Mouse (Mus musculus): ENCODE measurements at regions not wholly inside any gene's neighbourhood (a gene's known extent, or its start where the extent isn't known, plus 50 kb on each side); places are given as distances from the start of the nearest gene placed in this dataset.

DNA sequence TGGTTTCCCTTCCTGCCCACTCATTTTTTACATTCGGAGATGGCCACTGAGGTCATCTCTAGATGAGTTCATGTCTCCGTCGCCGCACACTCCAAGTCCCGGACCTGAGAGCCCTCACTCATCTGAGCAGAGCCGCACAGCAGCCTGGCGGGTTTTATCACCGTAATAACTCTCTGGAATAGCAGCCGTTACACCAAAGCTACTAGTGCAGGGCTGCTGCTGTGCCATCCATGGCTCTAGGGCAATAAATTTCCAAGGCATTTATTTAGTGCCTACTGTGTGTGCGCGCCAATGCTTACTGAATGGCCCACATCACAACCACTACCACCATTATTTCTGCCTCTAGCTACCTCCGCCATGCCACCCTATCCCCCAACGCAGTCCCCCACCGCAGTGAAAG is 242.9 kb upstream of the Rpl38 start:
- no peaks in the 10 kb centered on the region for H3K4me1 ChIP-seq (replicated peaks)
- no peak overlapping the region for H3K27ac ChIP-seq
- no peak for ATAC-seq (replicated peaks; ENCODE audit: insufficient number of reproducible peaks, insufficient read depth, low FRiP score, low read depth)
- peaks cover 13% of the 10 kb centered on the region for H3K27me3 ChIP-seq
- no peaks in the 10 kb centered on the region for H3K9me3 ChIP-seq (replicated peaks)
- H3K36me3 ChIP-seq: no peaks in the 10 kb centered on the region
- no peak overlapping the region for H3K4me2 ChIP-seq
- H3K9ac ChIP-seq: no peak overlapping the region
- WGBS: 85% methylated on average over 14 of the region's 14 CpGs
- no peak overlapping the region for H3K4me3 ChIP-seq

DNA sequence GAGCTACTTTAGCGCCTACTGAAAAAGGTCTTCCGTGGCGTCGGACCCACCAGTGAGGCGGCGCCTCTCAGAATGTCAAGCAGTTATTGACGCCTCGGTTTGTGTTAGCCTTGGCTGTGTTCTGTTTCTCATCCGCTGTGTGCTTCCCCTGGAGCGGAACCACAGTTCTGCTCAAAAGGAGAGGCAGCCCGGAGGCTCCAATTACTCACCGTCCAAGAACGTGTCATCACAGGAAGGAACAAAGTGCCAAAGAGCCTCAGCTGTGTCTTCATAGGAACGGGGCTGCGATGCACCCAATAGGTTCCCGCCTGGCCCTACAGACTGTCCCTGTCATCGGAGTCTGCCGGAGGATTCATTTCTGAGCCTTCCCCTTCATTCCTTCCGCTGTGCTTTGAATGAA is 245.0 kb upstream of the Rpl38 start:
- no peak overlapping the region for H3K27ac ChIP-seq
- H3K9ac ChIP-seq: no peak overlapping the region
- H3K36me3 ChIP-seq: no peaks in the 10 kb centered on the region
- no peaks in the 10 kb centered on the region for H3K4me1 ChIP-seq (replicated peaks)
- H3K4me2 ChIP-seq: no peak overlapping the region
- no peak for ATAC-seq (replicated peaks; ENCODE audit: insufficient number of reproducible peaks, insufficient read depth, low FRiP score, low read depth)
- no peak overlapping the region for H3K4me3 ChIP-seq
- peaks cover 11% of the 10 kb centered on the region for H3K27me3 ChIP-seq
- WGBS: 55% methylated on average over 19 of the region's 19 CpGs
- no peaks in the 10 kb centered on the region for H3K9me3 ChIP-seq (replicated peaks)

DNA sequence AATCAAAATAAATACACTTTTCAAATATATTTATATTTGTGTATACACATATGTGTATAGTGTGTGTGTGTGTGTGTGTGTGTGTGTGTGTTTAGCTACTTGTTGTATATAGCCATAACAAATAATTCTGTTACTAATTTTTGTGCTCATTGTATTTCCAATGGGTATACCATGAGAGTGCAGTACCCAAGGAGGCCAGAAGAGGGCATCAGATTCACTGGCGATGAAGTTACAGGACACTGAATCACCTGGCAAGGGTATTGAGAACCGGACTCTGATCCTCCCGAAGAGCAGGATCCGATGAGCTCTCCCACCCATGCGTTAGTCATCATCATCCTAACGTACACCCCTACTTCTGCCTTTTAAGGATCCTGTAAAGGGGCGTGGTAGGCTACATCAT is 249.3 kb upstream of the Rpl38 start:
- Histone ChIP-seq H3K27me3 (no peaks in the 10 kb centered on the region), H3K4me3 (no peak overlapping the region), H3K9ac (no peak overlapping the region), H3K4me1 (replicated peaks) (no peaks in the 10 kb centered on the region), H3K27ac (no peak overlapping the region), H3K4me2 (no peak overlapping the region), H3K36me3 (no peaks in the 10 kb centered on the region), H3K9me3 (replicated peaks) (no peaks in the 10 kb centered on the region)
- 84% methylated on average over 7 of the region's 7 CpGs for WGBS
- ATAC-seq (replicated peaks; ENCODE audit: insufficient number of reproducible peaks, insufficient read depth, low FRiP score, low read depth): no peak

- no peak for ATAC-seq (replicated peaks; ENCODE audit: insufficient number of reproducible peaks, insufficient read depth, low FRiP score, low read depth)
- H3K4me2 ChIP-seq: no peak overlapping the region
- no peaks in the 10 kb centered on the region for H3K36me3 ChIP-seq
- H3K27ac ChIP-seq: no peak overlapping the region
- H3K4me3 ChIP-seq: no peak overlapping the region
- no peaks in the 10 kb centered on the region for H3K27me3 ChIP-seq
- no peaks in the 10 kb centered on the region for H3K9me3 ChIP-seq (replicated peaks)
- no peaks in the 10 kb centered on the region for H3K4me1 ChIP-seq (replicated peaks)
- no peak overlapping the region for H3K9ac ChIP-seq
- WGBS: 52% methylated on average over 6 of the region's 6 CpGs
These were observed 252.2 kb upstream of the Rpl38 start for GRCm38 (mm10) chr11:114416168-114416567.

- ATAC-seq (replicated peaks; ENCODE audit: insufficient number of reproducible peaks, insufficient read depth, low FRiP score, low read depth): no peak
- H3K4me3 ChIP-seq: no peak overlapping the region
- no peak overlapping the region for H3K9ac ChIP-seq
- 27% methylated on average over 4 of the region's 4 CpGs for WGBS
- H3K9me3 ChIP-seq (replicated peaks): no peaks in the 10 kb centered on the region
- no peaks in the 10 kb centered on the region; the same call in 1 of the 2 replicates for H3K27me3 ChIP-seq
- 0 out of 2 replicates have a peak, but pooled peaks cover 3% of the 10 kb centered on the region for H3K4me1 ChIP-seq (replicated peaks)
- H3K36me3 ChIP-seq: no peaks in the 10 kb centered on the region
- no peak overlapping the region for H3K4me2 ChIP-seq
- no peak overlapping the region for H3K27ac ChIP-seq
These were observed 263.9 kb upstream of the Rpl38 start for GRCm38 (mm10) chr11:114404401-114404800.

- H3K4me3 ChIP-seq: no peak overlapping the region
- no peaks in the 10 kb centered on the region for H3K36me3 ChIP-seq
- H3K27ac ChIP-seq: no peak overlapping the region
- 43% methylated on average over 15 of the region's 15 CpGs for WGBS
- no peak for ATAC-seq (replicated peaks; ENCODE audit: insufficient number of reproducible peaks, insufficient read depth, low FRiP score, low read depth)
- 0 out of 2 replicates have a peak, but pooled peaks cover 3% of the 10 kb centered on the region for H3K4me1 ChIP-seq (replicated peaks)
- H3K4me2 ChIP-seq: no peak overlapping the region
- no peaks in the 10 kb centered on the region for H3K9me3 ChIP-seq (replicated peaks)
- no peak overlapping the region for H3K9ac ChIP-seq
- H3K27me3 ChIP-seq: no peaks in the 10 kb centered on the region; the same call in 1 of the 2 replicates
These were observed 265.6 kb upstream of the Rpl38 start for GRCm38 (mm10) chr11:114402556-114403320.

DNA sequence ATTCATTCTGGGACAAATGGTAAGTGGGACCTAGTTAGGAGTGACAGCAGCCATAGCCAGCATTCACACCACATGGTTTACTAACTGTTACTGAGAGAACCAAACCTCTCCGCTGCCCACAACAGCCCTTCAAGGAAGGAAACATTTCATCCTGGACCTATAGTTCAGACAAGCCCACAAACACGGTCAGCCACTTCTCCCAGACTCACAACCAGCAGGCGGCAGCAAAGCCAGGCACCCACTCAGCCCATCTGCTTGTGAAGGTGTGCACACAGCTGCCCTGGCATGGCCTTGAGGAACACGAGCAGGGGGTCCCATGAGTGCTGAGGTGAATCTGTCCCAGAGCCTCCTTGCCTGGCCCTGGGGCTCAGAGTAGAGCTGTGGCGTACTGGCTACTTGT is 267.6 kb upstream of the Rpl38 start:
- no peak overlapping the region for H3K27ac ChIP-seq
- 0 out of 2 replicates have a peak, but pooled peaks cover 3% of the 10 kb centered on the region for H3K4me1 ChIP-seq (replicated peaks)
- no peak overlapping the region for H3K4me2 ChIP-seq
- no peaks in the 10 kb centered on the region for H3K9me3 ChIP-seq (replicated peaks)
- H3K36me3 ChIP-seq: no peaks in the 10 kb centered on the region
- H3K27me3 ChIP-seq: no peaks in the 10 kb centered on the region; the same call in 1 of the 2 replicates
- no peak for ATAC-seq (replicated peaks; ENCODE audit: insufficient number of reproducible peaks, insufficient read depth, low FRiP score, low read depth)
- no peak overlapping the region for H3K4me3 ChIP-seq
- WGBS: 52% methylated on average over 5 of the region's 5 CpGs
- H3K9ac ChIP-seq: no peak overlapping the region

- ATAC-seq (replicated peaks; ENCODE audit: insufficient number of reproducible peaks, insufficient read depth, low FRiP score, low read depth): no peak
- Histone ChIP-seq H3K4me2 (no peak overlapping the region), H3K4me1 (replicated peaks) (no peaks in the 10 kb centered on the region), H3K4me3 (no peak overlapping the region), H3K9ac (no peak overlapping the region), H3K36me3 (no peaks in the 10 kb centered on the region), H3K27ac (no peak overlapping the region), H3K9me3 (replicated peaks) (no peaks in the 10 kb centered on the region), H3K27me3 (no peaks in the 10 kb centered on the region; the same call in 1 of the 2 replicates)
- 59% methylated on average over 10 of the region's 10 CpGs for WGBS
These were observed 276.2 kb upstream of the Rpl38 start for GRCm38 (mm10) chr11:114392161-114392560.

GRCm38 (mm10) chr11:114391553-114391952 is 276.8 kb upstream of the Rpl38 start:
- no peaks in the 10 kb centered on the region; the same call in 1 of the 2 replicates for H3K27me3 ChIP-seq
- H3K4me2 ChIP-seq: no peak overlapping the region
- 30% methylated on average over 6 of the region's 6 CpGs for WGBS
- H3K36me3 ChIP-seq: no peaks in the 10 kb centered on the region
- no peaks in the 10 kb centered on the region for H3K4me1 ChIP-seq (replicated peaks)
- no peak overlapping the region for H3K27ac ChIP-seq
- no peak for ATAC-seq (replicated peaks; ENCODE audit: insufficient number of reproducible peaks, insufficient read depth, low FRiP score, low read depth)
- no peak overlapping the region for H3K4me3 ChIP-seq
- H3K9me3 ChIP-seq (replicated peaks): no peaks in the 10 kb centered on the region
- no peak overlapping the region for H3K9ac ChIP-seq

- H3K27ac ChIP-seq: no peak overlapping the region
- 91% methylated on average over 2 of the region's 2 CpGs for WGBS
- H3K27me3 ChIP-seq: peaks cover 2% of the 10 kb centered on the region; the same call in 1 of the 2 replicates
- no peak overlapping the region for H3K4me2 ChIP-seq
- no peaks in the 10 kb centered on the region for H3K36me3 ChIP-seq
- no peaks in the 10 kb centered on the region for H3K9me3 ChIP-seq (replicated peaks)
- no peak overlapping the region for H3K9ac ChIP-seq
- no peaks in the 10 kb centered on the region for H3K4me1 ChIP-seq (replicated peaks)
- H3K4me3 ChIP-seq: no peak overlapping the region
- ATAC-seq (replicated peaks; ENCODE audit: insufficient number of reproducible peaks, insufficient read depth, low FRiP score, low read depth): no peak
These were observed 281.2 kb upstream of the Rpl38 start for GRCm38 (mm10) chr11:114387091-114387490.

DNA sequence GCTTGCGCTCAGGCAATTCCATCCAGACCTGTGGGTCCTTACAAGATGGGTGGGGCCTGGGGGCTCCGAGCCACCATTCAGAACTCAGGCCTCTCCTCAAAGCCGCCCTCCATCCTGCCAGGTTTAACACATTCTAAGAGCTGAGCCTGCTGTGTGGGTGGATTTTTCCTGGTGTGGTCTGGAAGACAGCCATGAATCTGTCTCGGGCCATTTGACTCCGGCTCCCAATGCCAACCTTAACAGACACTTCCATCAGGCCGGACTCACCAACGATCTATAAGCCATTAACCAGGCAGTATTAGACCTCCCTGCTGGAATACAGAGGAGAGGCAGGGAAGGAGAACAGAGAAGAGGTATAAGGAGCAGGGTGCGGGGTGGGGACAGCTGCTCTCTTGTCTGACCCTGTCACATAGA is 288.9 kb upstream of the Rpl38 start:
- WGBS: 59% methylated on average over 8 of the region's 8 CpGs
- Histone ChIP-seq H3K9ac (no peak overlapping the region), H3K4me2 (no peak overlapping the region), H3K27ac (no peak overlapping the region), H3K9me3 (replicated peaks) (no peaks in the 10 kb centered on the region), H3K36me3 (no peaks in the 10 kb centered on the region), H3K4me1 (replicated peaks) (no peaks in the 10 kb centered on the region), H3K4me3 (no peak overlapping the region), H3K27me3 (0 out of 2 replicates have a peak, but pooled peaks cover 6% of the 10 kb centered on the region)
- no peak for ATAC-seq (replicated peaks; ENCODE audit: insufficient number of reproducible peaks, insufficient read depth, low FRiP score, low read depth)

- Histone ChIP-seq H3K36me3 (no peaks in the 10 kb centered on the region), H3K9ac (no peak overlapping the region), H3K4me1 (replicated peaks) (no peaks in the 10 kb centered on the region; the same call in 1 of the 2 replicates), H3K4me2 (no peak overlapping the region), H3K4me3 (no peak overlapping the region), H3K9me3 (replicated peaks) (no peaks in the 10 kb centered on the region), H3K27me3 (no peaks in the 10 kb centered on the region), H3K27ac (no peak overlapping the region)
- 55% methylated on average over 14 of the region's 14 CpGs for WGBS
- no peak for ATAC-seq (replicated peaks; ENCODE audit: insufficient number of reproducible peaks, insufficient read depth, low FRiP score, low read depth)
These were observed 292.4 kb upstream of the Rpl38 start for GRCm38 (mm10) chr11:114375921-114376320.
